Mouse (Mus musculus) left cerebral cortex, postnatal 4 days (tissue): ENCODE data around the gene Tsc2. TPM values are rescaled to one million over a fixed set of nuclear protein-coding genes. Genes with fewer than 3 reads are reported as not detected.

ENCODE experiments used
- DNase-seq: peaks from one replicate; pipeline ENCODE4 v3.0.0-alpha.2; 2022
- intact Hi-C: fragments of 180-260 bp; cut with DNase I; formaldehyde crosslinking; loops from one replicate; pipeline ENCODE4 v1.15.1; 2025
- total RNA-seq, 2 experiments: library from RNA; stranded (reverse); gene quantifications; 2 replicates each; pipeline ENCODE4 v1.2.3; 2021

Tsc2 gene
- total RNA-seq, 2 experiments from 2014 or later = 152 to 158 TPM

DNA sequence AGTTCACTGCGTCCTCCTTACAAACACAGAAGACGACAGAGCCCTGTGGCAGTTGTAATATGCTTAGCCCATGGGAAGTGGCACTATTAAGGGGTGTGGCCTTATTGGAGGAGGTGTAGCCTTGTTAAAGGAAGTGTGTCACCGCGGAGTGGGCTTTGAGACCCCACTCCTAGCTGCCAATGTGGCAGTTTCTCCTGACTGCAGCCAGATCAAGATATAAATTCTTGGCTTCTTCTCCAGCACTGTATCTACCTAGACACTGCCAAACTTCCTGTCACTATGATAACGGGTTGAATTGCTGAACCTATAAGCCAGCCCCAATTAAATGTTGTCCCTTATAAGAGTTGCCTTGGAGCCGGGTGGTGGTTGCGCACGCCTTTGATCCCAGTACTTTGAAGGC, 7.0 kb downstream of the Tsc2 start:
- intact Hi-C loops = no loop called here
- no peak for DNase-seq

DNA sequence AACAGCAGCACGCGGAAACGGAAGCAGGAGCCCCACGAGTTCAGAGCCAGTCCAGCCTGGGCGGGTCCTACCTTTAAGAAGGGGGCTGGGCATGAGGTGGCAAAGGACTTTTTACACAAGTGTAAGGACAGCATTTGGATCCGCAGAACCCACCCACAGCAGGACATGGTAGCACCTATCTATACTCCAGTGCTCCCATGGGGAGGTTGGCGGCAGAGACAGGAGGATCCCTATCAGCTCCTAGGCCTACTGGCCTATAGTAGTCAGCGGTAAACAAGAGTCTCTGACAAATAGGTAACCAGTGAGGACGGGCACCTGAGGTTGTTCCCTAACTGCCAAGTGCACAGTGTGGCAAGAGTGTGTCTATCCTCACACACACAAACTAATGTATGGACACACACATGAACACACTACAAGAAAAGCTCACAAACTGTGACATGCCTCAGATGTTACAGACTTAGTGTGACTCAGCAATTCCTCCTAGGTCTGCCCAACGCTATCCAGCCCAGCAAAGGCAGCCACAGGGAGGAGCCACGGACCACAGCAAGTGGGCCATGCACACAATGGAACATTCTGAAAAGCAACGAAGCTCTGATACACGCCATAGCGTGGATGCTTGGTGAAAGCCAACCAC, 14.8 kb downstream of the Tsc2 start:
- DNase-seq = no peak
- intact Hi-C loops = no loop called here

DNA sequence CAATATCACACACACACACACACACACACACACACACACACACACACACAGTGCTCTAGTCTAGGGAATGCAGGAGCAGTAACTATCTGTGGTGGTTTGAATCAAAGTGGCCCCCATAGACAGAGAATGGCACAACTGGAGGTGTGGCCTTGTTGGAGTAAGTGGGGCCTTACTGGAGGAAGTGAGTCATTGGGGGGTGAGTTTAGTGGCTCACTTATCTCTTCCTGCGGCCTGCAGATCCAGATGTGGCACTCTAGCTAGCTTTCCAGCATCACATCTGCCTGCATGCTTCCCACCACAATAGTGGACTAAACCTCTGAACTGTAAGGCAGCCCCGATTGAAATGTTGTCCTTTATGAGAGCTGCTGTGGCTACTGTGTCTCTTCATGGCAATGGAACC, 21.7 kb downstream of the Tsc2 start:
- no peak for DNase-seq
- intact Hi-C loops = no loop called here

DNA sequence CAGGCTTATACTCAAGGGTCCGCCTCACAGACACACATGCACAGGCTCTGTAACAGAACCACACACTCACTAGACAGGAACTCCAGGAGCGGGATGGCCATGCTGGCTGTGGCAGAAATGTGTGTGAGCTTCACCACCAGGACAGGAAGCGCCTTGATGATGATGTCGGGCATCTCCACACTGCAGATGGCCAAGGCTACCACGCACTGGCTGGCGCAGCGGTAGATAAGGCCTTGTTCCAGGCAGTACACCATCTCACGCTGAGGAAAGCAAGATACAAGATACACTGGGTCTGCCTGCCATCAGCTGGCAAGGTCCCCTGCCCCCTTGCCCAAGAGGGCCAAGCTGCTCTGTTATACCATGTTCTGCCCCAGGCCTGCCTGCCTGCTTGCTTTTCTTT, 23.6 kb downstream of the Tsc2 start:
- intact Hi-C loops = no loop called here

DNA sequence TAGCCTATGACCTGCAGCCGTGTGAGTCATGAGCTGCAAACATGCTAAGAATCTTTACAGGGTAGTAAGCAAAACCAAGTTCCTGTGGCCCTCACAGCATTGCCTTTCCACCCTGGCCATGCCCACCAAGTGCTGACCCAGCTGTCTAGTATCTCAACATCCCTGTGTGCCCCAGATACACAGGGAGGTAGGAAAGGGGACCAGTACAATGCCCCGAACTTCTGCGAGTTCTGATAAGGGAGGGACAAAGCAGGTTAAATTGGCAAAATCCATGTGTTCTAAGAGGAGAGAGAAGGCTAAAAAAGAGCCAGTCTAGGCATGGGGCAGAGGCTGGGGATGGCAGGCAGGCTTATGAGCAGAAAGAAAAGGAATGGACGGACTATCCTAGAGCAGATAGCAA, 24.1 kb downstream of the Tsc2 start:
- intact Hi-C loops = no loop called here
- no peak for DNase-seq

More for the DNA sequence above, 23.6 kb downstream of the Tsc2 start:
- DNase-seq = no peak

DNA sequence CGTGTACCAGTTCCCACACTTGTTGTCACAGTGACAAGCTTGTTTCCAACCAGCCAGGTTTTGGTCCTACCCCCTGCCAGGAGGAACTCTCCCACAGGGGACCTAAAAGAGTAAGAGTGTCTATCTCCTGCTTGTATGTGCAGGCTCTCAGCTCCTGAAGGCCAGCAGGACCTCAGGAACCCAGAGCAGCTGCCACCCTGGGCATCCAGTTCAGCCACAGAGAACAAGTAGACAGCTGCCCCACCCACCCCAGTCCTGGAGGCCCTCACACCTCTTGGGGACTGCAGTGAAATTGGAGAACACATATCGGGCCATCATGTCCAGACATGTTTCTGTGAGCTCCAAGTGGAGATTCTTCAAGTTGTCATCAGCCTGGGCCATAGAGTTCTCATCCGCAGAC, 27.9 kb downstream of the Tsc2 start:
- no peak for DNase-seq
- intact Hi-C loops = no loop called here

DNA sequence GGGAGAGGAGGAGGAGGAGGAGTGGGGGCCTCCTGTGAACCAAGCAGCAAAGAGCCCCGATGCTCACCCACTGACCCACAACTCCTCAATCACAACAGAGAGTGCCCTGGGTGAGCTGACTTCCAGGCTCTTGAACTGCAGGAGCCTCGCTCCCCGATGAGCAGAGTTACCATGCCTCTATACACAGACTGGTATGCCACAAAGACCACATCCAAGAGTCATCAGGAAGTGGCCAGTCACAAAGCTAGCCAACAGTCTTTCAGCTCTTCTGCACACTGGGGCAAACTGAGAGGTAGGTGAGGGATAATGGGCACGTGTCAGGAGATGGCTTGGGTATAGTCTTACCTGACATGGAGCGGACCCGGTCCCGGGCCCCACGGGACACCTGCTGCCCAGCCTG, 28.5 kb downstream of the Tsc2 start:
- no peak for DNase-seq
- intact Hi-C loops = no loop called here

DNA sequence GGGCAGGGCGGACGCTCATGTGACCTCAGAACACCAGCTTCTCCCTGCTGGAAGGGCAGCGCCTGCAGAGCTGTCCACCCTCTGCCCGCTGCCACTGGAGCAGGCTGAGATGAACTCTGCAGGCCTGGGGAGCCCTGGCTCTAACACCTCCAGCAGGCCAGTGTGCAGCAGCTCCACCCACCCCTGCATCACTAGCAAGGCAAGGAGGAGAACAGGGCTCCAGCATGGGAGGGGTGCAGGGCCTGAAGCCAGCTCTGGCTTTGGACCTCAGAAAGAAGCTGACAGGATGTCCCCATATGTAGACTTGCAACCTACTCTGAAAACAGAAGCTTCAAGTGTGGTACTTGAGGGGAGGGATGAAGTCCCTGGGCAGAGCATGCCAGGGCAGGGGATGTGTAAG, 31.9 kb downstream of the Tsc2 start:
- no peak for DNase-seq
- intact Hi-C loops = no loop called here

DNA sequence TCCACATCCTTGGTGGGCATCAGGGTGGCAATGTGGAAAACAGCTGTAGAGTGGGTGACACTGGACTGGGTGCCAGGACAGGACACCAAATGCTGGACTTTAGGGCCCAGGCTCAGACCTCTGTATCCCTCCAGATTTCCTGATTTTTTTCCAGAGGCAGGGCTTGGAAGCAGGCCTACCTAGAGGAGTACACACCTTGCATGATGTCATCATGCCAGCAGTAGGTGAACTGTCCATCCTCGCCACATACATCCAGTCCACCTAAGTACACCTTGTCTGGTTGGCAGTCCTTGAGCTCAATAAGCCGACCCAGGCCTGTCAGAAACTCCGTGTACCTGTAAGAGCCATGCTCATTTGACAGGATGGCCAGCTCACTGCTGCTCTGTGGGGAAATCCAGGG, 34.4 kb downstream of the Tsc2 start:
- intact Hi-C loops = no loop called here
- DNase-seq = no peak

DNA sequence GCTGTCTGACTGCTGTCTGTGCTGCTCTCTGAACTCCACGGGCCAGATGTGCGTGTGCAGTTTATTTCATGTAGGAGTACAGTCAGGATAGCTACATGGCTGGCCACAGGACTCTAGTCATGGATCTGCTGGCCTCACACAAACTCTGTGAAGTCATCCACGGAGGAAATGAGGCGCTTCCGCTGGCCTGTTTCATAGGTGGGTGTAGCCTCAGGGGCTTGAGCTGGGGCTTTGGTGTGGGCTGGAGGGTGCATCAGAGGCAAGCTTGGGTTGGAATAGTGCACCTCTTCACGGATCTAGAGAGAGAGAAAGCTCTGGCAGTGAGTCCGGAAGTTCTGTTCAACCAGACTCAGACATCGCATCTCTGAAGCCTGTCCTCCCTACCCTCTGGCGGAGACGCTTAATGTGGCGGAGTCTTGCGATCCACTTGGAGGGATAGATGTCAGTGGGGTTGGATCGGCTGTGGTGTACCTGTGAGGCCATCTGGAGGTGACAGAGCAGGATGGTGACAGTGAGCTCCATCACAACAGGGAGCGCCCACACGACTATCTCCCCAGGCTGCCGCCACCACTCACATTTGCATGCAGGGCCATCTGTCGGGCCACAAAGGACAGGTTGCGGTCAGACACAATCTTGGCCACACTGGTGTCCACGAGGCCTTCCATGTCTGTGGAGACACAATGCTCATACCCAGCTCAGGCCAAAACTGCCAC, 35.8 kb downstream of the Tsc2 start:
- DNase-seq = peak; percentile 39
- intact Hi-C loops = no loop called here

DNA sequence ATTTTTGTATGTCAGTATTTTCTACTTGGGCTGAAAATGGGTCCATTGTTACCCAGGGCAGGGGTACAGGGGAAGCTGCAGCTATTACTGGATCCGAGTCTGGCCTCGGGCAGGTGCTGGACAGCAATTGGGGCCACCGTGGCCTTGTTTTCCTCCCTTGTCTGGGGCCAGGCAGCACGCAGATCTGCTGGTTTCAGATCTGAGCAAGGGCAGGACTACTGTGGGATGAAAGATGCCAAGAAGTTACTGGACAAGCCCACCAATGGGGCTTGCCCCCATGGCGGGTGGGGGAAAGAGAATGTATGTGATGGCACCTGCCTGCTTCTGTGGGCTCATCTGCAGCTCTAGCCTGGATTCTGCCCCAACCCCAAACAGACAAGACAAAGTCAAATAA, 36.4 kb downstream of the Tsc2 start:
- intact Hi-C loops = no loop called here
- DNase-seq = no peak

DNA sequence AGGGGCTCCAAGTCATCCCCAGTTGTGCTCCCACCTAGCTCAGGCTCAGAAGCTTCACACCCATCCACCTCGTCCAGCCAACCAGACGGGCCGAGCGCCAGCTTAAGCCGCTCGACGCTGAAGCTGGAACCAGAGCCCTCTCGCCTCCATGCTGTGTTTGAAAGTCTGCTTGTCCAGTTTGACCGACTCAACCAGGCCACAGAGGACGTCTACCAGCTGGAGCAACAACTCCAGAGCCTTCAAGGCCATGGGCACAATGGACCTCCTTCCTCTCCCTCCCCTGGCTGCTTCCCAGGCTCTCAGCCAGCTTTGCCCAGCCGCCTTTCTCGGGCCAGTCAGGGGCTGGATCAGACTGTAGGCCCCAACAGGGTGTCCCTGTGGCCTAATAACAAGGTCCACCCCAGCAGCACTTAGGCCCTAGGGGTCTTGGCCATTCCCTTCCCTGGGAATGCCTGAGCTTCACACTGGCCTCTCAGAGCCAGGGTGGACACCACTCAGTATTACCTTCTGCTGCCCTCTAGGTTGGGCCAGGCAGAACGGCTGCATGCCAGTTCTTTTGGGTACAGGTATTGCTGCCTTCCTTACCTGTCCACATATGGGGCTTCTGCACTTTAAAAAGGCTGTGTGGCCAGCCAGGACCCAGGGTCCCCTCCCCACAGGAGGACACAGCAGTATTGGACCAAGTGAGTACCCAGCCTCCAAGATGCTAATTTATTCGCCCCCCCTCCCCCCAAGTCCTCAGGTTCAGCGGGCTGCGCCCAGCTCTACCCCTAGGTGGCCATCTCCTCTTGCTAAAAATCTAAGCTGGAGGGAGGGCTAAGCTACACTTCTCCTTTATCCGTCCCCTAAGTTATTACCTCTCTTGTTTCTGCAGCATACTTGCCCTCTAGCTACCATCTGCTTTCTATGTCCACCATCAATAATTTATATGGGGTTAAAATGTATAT, 37.0 kb downstream of the Tsc2 start:
- DNase-seq = peak; percentile 45
- intact Hi-C loops = no loop called here

DNA sequence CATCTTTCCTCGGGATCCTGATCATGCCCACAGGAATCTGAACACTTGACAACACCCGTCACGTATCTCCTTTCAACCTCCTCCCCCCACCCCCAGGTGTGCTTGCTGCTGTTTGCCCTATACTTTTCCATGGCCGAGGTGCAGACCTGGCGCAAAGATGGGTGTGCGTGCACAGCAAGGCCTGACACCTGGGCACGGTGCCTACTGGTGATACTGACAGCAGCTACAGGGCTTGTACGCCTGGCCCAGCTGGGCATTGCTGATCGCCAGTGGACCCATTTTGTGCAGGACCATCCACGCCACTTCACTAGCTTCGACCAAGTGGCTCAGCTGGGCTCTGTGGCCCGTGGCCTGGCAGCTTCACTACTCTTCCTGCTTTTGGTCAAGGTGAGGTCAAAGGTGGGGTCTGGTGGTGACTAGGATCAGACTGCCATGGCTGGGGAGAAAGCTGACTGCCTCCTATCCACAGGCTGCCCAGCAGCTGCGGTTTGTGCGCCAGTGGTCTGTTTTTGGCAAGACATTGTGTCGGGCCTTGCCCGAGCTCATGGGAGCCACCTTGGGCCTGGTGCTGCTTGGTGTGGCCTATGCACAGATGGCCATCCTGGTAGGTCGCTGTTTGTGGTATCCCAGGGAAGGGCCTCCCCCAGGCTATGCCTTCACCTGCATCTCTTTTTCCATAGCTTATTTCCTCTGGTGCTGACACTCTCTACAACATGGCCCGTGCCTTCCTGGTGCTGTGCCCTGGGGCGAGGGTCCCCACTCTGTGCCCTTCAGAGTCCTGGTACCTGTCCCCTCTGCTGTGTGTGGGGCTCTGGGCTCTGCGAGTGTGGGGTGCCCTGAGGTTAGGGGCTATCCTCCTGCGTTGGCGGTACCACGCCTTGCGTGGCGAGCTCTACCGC, 38.2 kb downstream of the Tsc2 start:
- intact Hi-C loops = no loop called here
- no peak for DNase-seq

DNA sequence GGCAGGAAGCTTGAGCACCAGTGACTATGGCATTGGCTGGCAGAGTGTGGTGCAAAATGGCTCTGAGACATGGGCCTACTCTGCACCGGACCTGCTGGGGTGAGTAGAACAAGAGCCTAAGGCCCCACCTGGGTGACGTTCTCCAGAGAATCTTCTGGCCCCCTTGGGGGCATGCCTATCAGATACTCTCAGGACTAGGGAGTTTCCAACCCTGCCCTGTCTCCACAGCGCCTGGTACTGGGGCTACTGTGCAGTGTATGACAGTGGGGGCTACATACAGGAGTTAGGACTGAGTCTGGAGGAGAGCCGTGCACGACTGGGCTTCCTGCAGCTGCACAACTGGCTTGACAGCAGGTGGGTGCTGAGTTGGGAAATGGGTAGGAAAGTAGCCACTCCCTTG, 39.2 kb downstream of the Tsc2 start:
- DNase-seq = no peak
- intact Hi-C loops = no loop called here

DNA sequence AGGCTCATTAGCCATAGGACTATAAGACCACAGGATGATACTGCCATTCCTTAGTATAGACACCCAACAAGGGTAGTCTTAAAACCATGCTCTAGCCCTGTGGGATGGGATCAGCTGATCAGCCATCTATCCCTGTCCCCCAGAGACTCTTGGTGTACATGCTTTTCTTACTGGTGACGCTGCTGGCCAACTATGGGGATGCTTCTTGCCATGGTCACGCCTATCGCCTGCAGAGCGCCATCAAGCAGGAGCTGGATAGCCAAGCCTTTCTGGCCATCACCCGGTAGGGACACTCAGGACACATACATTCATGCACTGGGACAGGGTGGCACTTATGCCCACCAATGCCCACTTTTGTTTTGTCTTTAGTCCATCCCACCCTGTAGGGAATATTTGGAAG, 40.7 kb downstream of the Tsc2 start:
- DNase-seq = no peak
- intact Hi-C loops = no loop called here

DNA sequence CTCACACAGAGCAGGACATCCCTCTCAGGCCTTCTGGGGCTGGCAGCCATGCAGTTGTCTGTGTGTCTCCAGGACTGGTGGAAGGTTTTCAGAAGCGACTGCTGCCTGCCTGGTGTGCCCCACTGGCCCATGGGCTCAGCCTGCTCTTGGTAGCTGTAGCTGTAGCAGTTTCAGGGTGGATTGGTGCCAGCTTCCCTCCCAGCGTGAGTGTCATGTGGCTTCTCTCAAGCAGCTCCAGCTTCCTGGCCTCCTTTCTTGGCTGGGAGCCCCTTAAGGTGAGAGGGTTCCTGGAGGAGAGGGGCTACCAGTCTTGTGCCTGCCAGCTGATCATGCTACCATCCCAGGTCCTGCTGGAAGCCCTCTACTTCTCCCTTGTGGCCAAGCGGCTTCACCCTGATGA, 41.5 kb downstream of the Tsc2 start:
- DNase-seq = no peak
- intact Hi-C loops = no loop called here

DNA sequence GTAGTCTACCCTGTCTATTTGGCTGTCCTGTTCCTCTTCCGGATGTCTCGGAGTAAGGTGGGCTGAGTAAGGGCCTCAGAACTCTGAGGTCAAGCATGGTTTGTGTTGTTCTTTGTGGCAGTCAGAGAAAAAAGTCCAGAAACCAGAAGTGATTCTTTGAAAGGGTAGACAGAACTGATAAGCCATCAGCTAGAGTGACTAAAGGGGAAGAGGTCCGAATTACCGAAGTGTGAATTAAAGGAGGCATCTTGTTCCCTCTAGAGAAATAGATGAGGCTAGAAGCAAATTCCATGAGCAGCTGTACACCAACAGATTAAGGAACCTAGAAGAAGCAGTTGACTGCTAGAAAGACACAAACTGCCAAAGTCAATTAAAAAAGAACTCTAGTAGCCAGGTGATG, 45.9 kb downstream of the Tsc2 start:
- intact Hi-C loops = no loop called here
- DNase-seq = no peak

DNA sequence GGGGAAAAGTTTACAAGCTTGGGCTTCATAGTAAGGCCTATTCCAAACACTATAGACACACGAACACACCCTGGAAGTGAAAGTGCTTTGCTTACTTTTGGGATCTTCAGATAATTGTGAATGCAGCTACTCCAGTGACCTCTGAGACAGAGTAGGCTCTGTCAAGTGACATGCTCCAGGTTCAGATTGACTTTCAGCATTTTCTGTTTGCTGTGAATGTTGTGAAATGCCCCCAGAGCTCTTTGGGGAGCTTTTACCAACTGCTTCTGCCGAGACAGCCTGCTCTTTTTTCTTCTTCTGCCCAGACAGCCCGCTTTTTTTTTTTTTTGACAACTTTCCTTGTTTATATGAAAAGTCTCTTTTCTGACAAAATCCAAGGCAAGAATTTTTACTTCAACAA, 47.9 kb downstream of the Tsc2 start:
- intact Hi-C loops = no loop called here
- no peak for DNase-seq

DNA sequence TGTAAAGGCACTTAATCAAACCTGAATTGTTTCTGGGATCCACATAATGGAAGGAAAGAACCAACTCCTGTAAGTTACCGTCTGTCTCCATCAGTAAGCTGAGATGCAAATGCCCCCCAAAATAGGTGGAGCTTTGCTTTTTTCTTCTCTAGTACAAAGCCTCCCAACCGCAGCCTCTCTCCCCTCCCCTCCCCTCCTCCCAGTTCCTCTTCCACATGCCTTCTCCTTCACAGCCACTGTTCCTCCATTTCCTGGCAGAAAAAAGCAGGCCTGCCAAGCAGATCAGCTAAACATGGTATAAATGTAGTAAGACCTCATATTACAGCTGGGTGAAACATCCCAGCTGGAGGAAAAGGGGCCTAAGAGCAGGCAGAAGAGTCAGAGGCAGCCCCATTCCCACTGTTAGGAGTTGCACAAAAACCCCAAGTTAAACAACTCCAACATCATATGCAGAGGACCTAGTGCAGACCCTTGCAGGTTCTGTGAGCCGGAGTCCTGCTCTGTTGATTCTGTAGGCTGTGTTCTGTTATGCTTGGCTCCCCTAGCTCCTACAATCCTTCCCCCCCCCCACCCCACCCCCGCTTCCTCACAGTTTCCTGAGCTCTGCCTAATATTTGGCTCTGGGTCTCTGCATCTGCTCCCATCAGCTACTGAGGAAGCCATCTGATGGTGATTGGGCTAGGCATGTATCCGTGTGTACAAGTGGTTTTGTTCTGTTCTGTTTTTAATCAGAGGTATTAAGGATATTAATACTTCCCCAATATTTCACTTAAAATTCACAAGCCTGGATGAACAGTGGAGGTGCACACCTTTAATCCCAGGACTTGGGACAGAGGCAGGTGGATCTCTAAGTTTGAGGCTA, 48.6 kb downstream of the Tsc2 start:
- intact Hi-C loops = no loop called here

DNA sequence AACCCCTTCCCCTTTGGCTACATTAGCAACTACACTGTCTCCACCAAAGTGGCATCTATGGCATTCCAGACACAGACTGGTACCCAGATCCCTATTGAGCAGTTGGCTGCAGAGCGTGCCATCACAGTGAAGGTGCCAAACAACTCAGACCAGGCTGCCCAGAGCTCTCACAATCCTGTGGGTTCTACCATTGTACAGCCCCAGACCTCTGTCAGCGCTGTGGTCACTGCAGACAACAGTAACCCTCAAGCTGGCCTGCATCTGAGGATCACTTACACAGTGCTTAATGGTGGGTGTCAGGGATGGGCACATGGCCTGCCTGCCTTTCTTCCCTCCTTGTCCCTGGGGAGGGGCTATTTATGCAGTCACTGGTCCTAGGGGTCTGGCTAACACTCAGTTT, 52.1 kb downstream of the Tsc2 start:
- intact Hi-C loops = no loop called here
- DNase-seq = no peak

More for the DNA sequence above, 48.6 kb downstream of the Tsc2 start:
- DNase-seq = no peak
